Mouse (Mus musculus) spleen, adult 2 months (tissue): ENCODE data around the gene Mtmr1.

Experiments
- CTCF ChIP-seq: fragments of 200-500 bp; IDR thresholded peaks from 2 replicates; pipeline ENCODE4 v1.5.1; 2011; ENCODE audit warnings: mild to moderate bottlenecking, inconsistent platforms; ENCODE audit not compliant: insufficient read depth, insufficient read length, insufficient replicate concordance; ENCODE audit errors: extremely low read depth
- POLR2A ChIP-seq: fragments of 200-500 bp; IDR thresholded peaks from 2 replicates; pipeline ENCODE4 v1.6.1; 2011; ENCODE audit warnings: low read depth, low read length, inconsistent platforms

DNA sequence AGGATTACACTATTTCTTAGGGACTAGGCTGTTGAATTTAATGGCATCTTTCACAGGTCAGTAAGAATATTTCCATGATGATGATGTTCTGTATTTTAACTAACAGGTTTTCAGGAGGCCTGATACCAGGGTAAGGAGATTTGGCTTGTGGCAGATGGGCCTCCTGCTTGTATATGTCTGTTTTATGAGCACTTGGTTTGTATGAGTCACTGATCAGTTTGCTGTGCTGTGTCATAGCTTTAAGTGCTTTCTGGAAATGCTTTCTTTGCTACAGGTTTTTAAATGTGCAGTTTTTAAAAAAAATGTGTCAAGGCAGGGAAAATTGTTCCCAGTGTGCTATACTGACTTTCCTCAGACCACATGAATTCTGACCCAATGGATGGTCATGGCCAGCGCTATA is 12.2 kb downstream of the Mtmr1 start:
- TF ChIP-seq CTCF: no peak
- no peak for TF ChIP-seq POLR2A
